Mouse (Mus musculus) T-helper 2 cell (primary cell): Measurements from ENCODE around the gene 2510002D24Rik.
"Not testable (repeated sequence)": the region's sequence is repeated elsewhere in the genome, so short reads cannot be mapped to it uniquely, and the experiment has no call there.

Source experiments
- in situ Hi-C: fragments of 300-600 bp; cut with MboI, MseI; formaldehyde crosslinking; loops from one replicate; pipeline ENCODE4 v1.15.1; 2025; ENCODE audit warnings: high pct_unique_total_duplicates

Gene 2510002D24Rik

GRCm38 (mm10) chr16:18849521-18850190 lies 13.3 kb downstream of the 2510002D24Rik start:
- in situ Hi-C loops, result not testable (repeated sequence)

- in situ Hi-C loops, result no loop called here
These were observed 22.2 kb downstream of the 2510002D24Rik start for GRCm38 (mm10) chr16:18858551-18858950.

GRCm38 (mm10) chr16:18860186-18860585 lies 23.8 kb downstream of the 2510002D24Rik start:
- in situ Hi-C loops, result loop anchor here (5.0 kb wide), 1 partner anchor 168 kb away; no protein-coding TSS in a partner anchor

GRCm38 (mm10) chr16:18870495-18870894 lies 34.1 kb downstream of the 2510002D24Rik start:
- in situ Hi-C loops, result not testable (repeated sequence)

GRCm38 (mm10) chr16:18876091-18876441 lies 39.7 kb downstream of the 2510002D24Rik start:
- in situ Hi-C loops, result no loop called here

- in situ Hi-C loops, result no loop called here
These were observed 40.3 kb downstream of the 2510002D24Rik start, which contains the start of the genes Mrpl40 and Hira for GRCm38 (mm10) chr16:18876442-18877308. TSS of gene Mrpl40 (minus strand) at chr16:18876862. TSS of gene Hira (plus strand) at chr16:18877037.

GRCm38 (mm10) chr16:18877386-18878090 lies 41.2 kb downstream of the 2510002D24Rik start:
- in situ Hi-C loops, result no loop called here

- in situ Hi-C loops, result no loop called here
These were observed 41.8 kb downstream of the 2510002D24Rik start for GRCm38 (mm10) chr16:18878091-18878720.

- in situ Hi-C loops, result loop anchor here (10.0 kb wide), 1 partner anchor 61 kb away; no protein-coding TSS in a partner anchor
These were observed 47.7 kb downstream of the 2510002D24Rik start for GRCm38 (mm10) chr16:18884044-18884443.
